In genomic region chr12:25382961-25383360, GRCm38 (mm10) we compare ENCODE assay signal across 15 mouse cellular contexts.
"Had no signal": no experiment of that assay in that cellular context is flagged by ENCODE, and none has a peak within 500 bp of the region (broad histone marks: within the 10 kb centered on the region; RNA-seq: fewer than 3 reads in every experiment).

No protein-coding gene starts in this region.

- H3K9ac ChIP-seq: neural tube, embryonic 15.5 days; stomach, embryonic 15.5 days had no signal

- H3K9me3 ChIP-seq: neural tube, embryonic 15.5 days; stomach, embryonic 15.5 days had no signal

- H3K27ac ChIP-seq: neural tube, embryonic 15.5 days; stomach, embryonic 15.5 days; stomach, postnatal 0 days had no signal

- H3K4me1 ChIP-seq: neural tube, embryonic 15.5 days; stomach, embryonic 15.5 days had no signal

- DNase-seq: retina, postnatal 1 day; right cerebral cortex, adult 18-20 months; right cerebral cortex, postnatal 14 days; right cerebral cortex, postnatal 25 days; right cerebral cortex, postnatal 4 days; spleen, adult 18-20 months; thymus, adult 18-20 months; thymus, adult 2 months; thymus, postnatal 14 days; thymus, postnatal 25 days; thymus, postnatal 36 days; thymus, postnatal 4 days had no signal

- H3K4me2 ChIP-seq: neural tube, embryonic 15.5 days; stomach, embryonic 15.5 days had no signal

- H3K36me3 ChIP-seq: neural tube, embryonic 15.5 days; stomach, embryonic 15.5 days had no signal

- H3K27me3 ChIP-seq: neural tube, embryonic 15.5 days; stomach, embryonic 15.5 days had no signal

- H3K4me3 ChIP-seq: neural tube, embryonic 15.5 days; stomach, embryonic 15.5 days had no signal
